Mouse (Mus musculus) kidney, embryonic 16.5 days (tissue): ENCODE data around the gene Smg6. TPM values are rescaled to one million over a fixed set of nuclear protein-coding genes. Genes with fewer than 3 reads are reported as not detected.

Source experiments
- ATAC-seq: fragments of 200-750 bp; cut with Nextera tagmentation; 2 replicates; pipeline ENCODE4 v1.8.0; 2017; ENCODE audit warnings: moderate TSS enrichment; ENCODE audit not compliant: low FRiP score, low TSS enrichment
- H3K27ac ChIP-seq: fragments of 300-500 bp; sonication (generic); 2 replicates; pipeline ENCODE4 v1.5.1; 2014; ENCODE audit warnings: low read length
- H3K27me3 ChIP-seq: fragments of 300-500 bp; sonication (generic); 2 replicates; pipeline ENCODE4 v1.6.1; 2014; ENCODE audit warnings: low read length, control low read depth, mixed read lengths; ENCODE audit not compliant: insufficient read depth
- H3K36me3 ChIP-seq: fragments of 300-500 bp; sonication (generic); 2 replicates; pipeline ENCODE4 v1.6.1; 2014; ENCODE audit warnings: low read length, control low read depth, mixed read lengths; ENCODE audit not compliant: insufficient read depth
- H3K4me1 ChIP-seq: fragments of 300-500 bp; sonication (generic); 2 replicates; pipeline ENCODE4 v1.6.1; 2014; ENCODE audit warnings: low read length, control low read depth, mixed read lengths; ENCODE audit not compliant: insufficient read depth
- H3K4me2 ChIP-seq: fragments of 300-500 bp; sonication (generic); replicated peaks from 2 replicates; pipeline ENCODE4 v1.6.1; 2014; ENCODE audit warnings: low read depth, low read length
- H3K4me3 ChIP-seq: fragments of 300-500 bp; sonication (generic); 2 replicates; pipeline ENCODE4 v1.5.1; 2014; ENCODE audit warnings: mild to moderate bottlenecking, low read length
- H3K9ac ChIP-seq: fragments of 300-500 bp; sonication (generic); replicated peaks from 2 replicates; pipeline ENCODE4 v1.6.1; 2014; ENCODE audit warnings: low read length
- H3K9me3 ChIP-seq: fragments of 300-500 bp; sonication (generic); 2 replicates; pipeline ENCODE4 v1.6.1; 2016; ENCODE audit warnings: low read length, control low read depth
- WGBS: fragments of 180-500 bp; shearing (Covaris S2); extraction: QIAGEN DNeasy Blood & Tissue Kit; methylation state at CpG from one replicate; pipeline ENCODE4 v1.1.7; 2014; 5-methylcytosine and 5-hydroxymethylcytosine counted together
- polyA plus RNA-seq: library from polyadenylated mRNA; unstranded; fragments of >200 nt; fragmentation: Nextera tagmentation; extraction: Ambion mirVana; gene quantifications from 2 replicates; pipeline ENCODE4 v1.2.1, GENCODE M21; 2015

The Smg6 gene
- polyA plus RNA-seq, 1 experiment from 2014 or later: 17.9 TPM

GRCm38 (mm10) chr11:75141913-75142312, 216.3 kb downstream of the Smg6 start:
- H3K27ac ChIP-seq: peak overlapping the region; percentile 94
- 24% methylated on average over 1 of the region's 1 CpGs for WGBS
- H3K4me2 ChIP-seq: no peak overlapping the region
- H3K4me3 ChIP-seq: no peak overlapping the region
- H3K9ac ChIP-seq: no peak overlapping the region
- peak; percentile 57 for ATAC-seq
- H3K36me3 ChIP-seq: peaks cover 20% of the 10 kb centered on the region
- H3K4me1 ChIP-seq: peaks cover 68% of the 10 kb centered on the region
- no peaks in the 10 kb centered on the region for H3K27me3 ChIP-seq
- H3K9me3 ChIP-seq: no peaks in the 10 kb centered on the region

GRCm38 (mm10) chr11:75142749-75143148, 217.1 kb downstream of the Smg6 start:
- Histone ChIP-seq H3K4me3 (no peak overlapping the region), H3K4me2 (no peak overlapping the region), H3K36me3 (peaks cover 20% of the 10 kb centered on the region), H3K9ac (no peak overlapping the region), H3K4me1 (peaks cover 68% of the 10 kb centered on the region), H3K27ac (peak overlapping the region; percentile 75; the same call in 1 of the 2 replicates), H3K27me3 (no peaks in the 10 kb centered on the region), H3K9me3 (no peaks in the 10 kb centered on the region)
- ATAC-seq: no peak
- WGBS: 81% methylated on average over 4 of the region's 4 CpGs

GRCm38 (mm10) chr11:75145841-75146240, 220.2 kb downstream of the Smg6 start:
- H3K9me3 ChIP-seq: no peaks in the 10 kb centered on the region
- no peak overlapping the region for H3K9ac ChIP-seq
- H3K4me1 ChIP-seq: peaks cover 49% of the 10 kb centered on the region
- H3K27ac ChIP-seq: peak overlapping the region; percentile 48
- H3K27me3 ChIP-seq: no peaks in the 10 kb centered on the region
- no peak overlapping the region for H3K4me3 ChIP-seq
- 43% methylated on average over 2 of the region's 2 CpGs for WGBS
- no peak overlapping the region for H3K4me2 ChIP-seq
- no peak for ATAC-seq
- H3K36me3 ChIP-seq: peaks cover 34% of the 10 kb centered on the region

GRCm38 (mm10) chr11:75147106-75147845, 221.7 kb downstream of the Smg6 start:
- Histone ChIP-seq H3K27me3 (no peaks in the 10 kb centered on the region), H3K9ac (no peak overlapping the region), H3K36me3 (peaks cover 41% of the 10 kb centered on the region), H3K9me3 (no peaks in the 10 kb centered on the region), H3K27ac (peak overlapping the region; percentile 90), H3K4me3 (no peak overlapping the region), H3K4me1 (peaks cover 36% of the 10 kb centered on the region), H3K4me2 (no peak overlapping the region)
- 16% methylated on average over 11 of the region's 11 CpGs for WGBS
- peak; percentile 75 for ATAC-seq

- Histone ChIP-seq H3K9ac (peak overlapping the region; percentile 22; the same call in 1 of the 2 replicates), H3K4me1 (peaks cover 37% of the 10 kb centered on the region), H3K4me2 (no peak overlapping the region), H3K36me3 (peaks cover 38% of the 10 kb centered on the region), H3K27me3 (no peaks in the 10 kb centered on the region), H3K9me3 (no peaks in the 10 kb centered on the region), H3K27ac (peak overlapping the region; percentile 90), H3K4me3 (no peak overlapping the region)
- WGBS: 19% methylated on average over 3 of the region's 3 CpGs
- ATAC-seq: peak; percentile 89
These were observed 222.2 kb downstream of the Smg6 start for GRCm38 (mm10) chr11:75147846-75148168.

GRCm38 (mm10) chr11:75148332-75149035, 222.9 kb downstream of the Smg6 start:
- 74% methylated on average over 10 of the region's 11 CpGs for WGBS
- H3K4me2 ChIP-seq: no peak overlapping the region
- peak overlapping the region; percentile 90 for H3K27ac ChIP-seq
- no peaks in the 10 kb centered on the region for H3K27me3 ChIP-seq
- H3K4me1 ChIP-seq: peaks cover 41% of the 10 kb centered on the region
- no peak overlapping the region for H3K4me3 ChIP-seq
- peaks cover 32% of the 10 kb centered on the region for H3K36me3 ChIP-seq
- peak; percentile 49; the same call in 1 of the 2 replicates for ATAC-seq
- H3K9ac ChIP-seq: peak overlapping the region; percentile 22; the same call in 1 of the 2 replicates
- H3K9me3 ChIP-seq: no peaks in the 10 kb centered on the region

- no peaks in the 10 kb centered on the region for H3K9me3 ChIP-seq
- no peak overlapping the region for H3K4me2 ChIP-seq
- H3K9ac ChIP-seq: no peak overlapping the region
- H3K36me3 ChIP-seq: peaks cover 21% of the 10 kb centered on the region
- no peak for ATAC-seq
- WGBS: 88% methylated on average over 1 of the region's 1 CpGs
- no peak overlapping the region for H3K4me3 ChIP-seq
- H3K27ac ChIP-seq: no peak overlapping the region
- no peaks in the 10 kb centered on the region for H3K27me3 ChIP-seq
- peaks cover 41% of the 10 kb centered on the region for H3K4me1 ChIP-seq
These were observed 224.7 kb downstream of the Smg6 start for GRCm38 (mm10) chr11:75150346-75150745.

- Histone ChIP-seq H3K4me3 (no peak overlapping the region), H3K27ac (peak overlapping the region; percentile 91), H3K27me3 (no peaks in the 10 kb centered on the region), H3K9ac (peak overlapping the region; percentile 50), H3K9me3 (no peaks in the 10 kb centered on the region), H3K4me2 (no peak overlapping the region), H3K36me3 (peaks cover 21% of the 10 kb centered on the region), H3K4me1 (peaks cover 43% of the 10 kb centered on the region)
- ATAC-seq: peak; percentile 69
- 53% methylated on average over 18 of the region's 18 CpGs for WGBS
These were observed 227.3 kb downstream of the Smg6 start for GRCm38 (mm10) chr11:75152603-75153557.

- Histone ChIP-seq H3K27me3 (no peaks in the 10 kb centered on the region), H3K4me2 (no peak overlapping the region), H3K27ac (peak overlapping the region; percentile 91; the same call in 1 of the 2 replicates), H3K4me3 (no peak overlapping the region), H3K36me3 (peaks cover 19% of the 10 kb centered on the region), H3K9me3 (no peaks in the 10 kb centered on the region), H3K4me1 (peaks cover 44% of the 10 kb centered on the region), H3K9ac (no peak overlapping the region)
- ATAC-seq: no peak
- 68% methylated on average over 6 of the region's 6 CpGs for WGBS
These were observed 228.5 kb downstream of the Smg6 start for GRCm38 (mm10) chr11:75154053-75154585.
